Mouse (Mus musculus) forebrain, embryonic 15.5 days (tissue): ENCODE measurements around the gene Lnpep. TPM values are rescaled to one million over a fixed set of nuclear protein-coding genes. Genes with fewer than 3 reads are reported as not detected.
A peak's percentile ranks its signal among the peaks of the same experiment; 100 is the strongest.
"Not testable (repeated sequence)": the region's sequence is repeated elsewhere in the genome, so short reads cannot be mapped to it uniquely, and the experiment has no call there.

ENCODE experiments used
- ATAC-seq: fragments of 200-750 bp; cut with Nextera tagmentation; replicated peaks from 2 replicates; pipeline ENCODE4 v1.8.0; 2017; ENCODE audit warnings: mild to moderate bottlenecking, moderate TSS enrichment, moderate library complexity
- H3K27ac ChIP-seq: fragments of 300-500 bp; sonication (generic); replicated peaks from 2 replicates; pipeline ENCODE4 v1.5.1; 2015; ENCODE audit warnings: mild to moderate bottlenecking, inconsistent platforms
- H3K27me3 ChIP-seq: fragments of 300-500 bp; sonication (generic); 2 replicates; pipeline ENCODE4 v1.6.1; 2015; ENCODE audit warnings: inconsistent platforms
- H3K36me3 ChIP-seq: fragments of 300-500 bp; sonication (generic); 2 replicates; pipeline ENCODE4 v1.6.1; 2015; ENCODE audit warnings: mild to moderate bottlenecking, inconsistent platforms
- H3K4me1 ChIP-seq: fragments of 300-500 bp; sonication (generic); 2 replicates; pipeline ENCODE4 v1.6.1; 2015; ENCODE audit warnings: inconsistent platforms
- H3K4me2 ChIP-seq: fragments of 300-500 bp; sonication (generic); replicated peaks from 2 replicates; pipeline ENCODE4 v1.6.1; 2015; ENCODE audit warnings: mild to moderate bottlenecking, inconsistent platforms
- H3K4me3 ChIP-seq: fragments of 300-500 bp; sonication (generic); 2 replicates; pipeline ENCODE4 v1.5.1; 2015; ENCODE audit warnings: mild to moderate bottlenecking, inconsistent platforms
- H3K9ac ChIP-seq: fragments of 300-500 bp; sonication (generic); replicated peaks from 2 replicates; pipeline ENCODE4 v1.6.1; 2015; ENCODE audit warnings: mild to moderate bottlenecking, inconsistent platforms
- H3K9me3 ChIP-seq: fragments of 300-500 bp; sonication (generic); 2 replicates; pipeline ENCODE4 v1.6.1; 2016; ENCODE audit warnings: inconsistent platforms
- WGBS: fragments of 180-500 bp; shearing (Covaris S2); methylation state at CpG from one replicate; pipeline ENCODE4 v1.1.7; 2015; ENCODE audit warnings: mixed read lengths; 5-methylcytosine and 5-hydroxymethylcytosine counted together
- polyA plus RNA-seq: library from polyadenylated mRNA; unstranded; fragments of >200 nt; fragmentation: Nextera tagmentation; extraction: Ambion mirVana; gene quantifications from 2 replicates; pipeline ENCODE4 v1.2.1, GENCODE M21; 2015

Lnpep gene
- 9.6 and 11.0 TPM in 2 replicates for polyA plus RNA-seq

GRCm38 (mm10) chr17:17624957-17625586 is at the start of gene Lnpep:
Gene Lnpep (minus strand): TSS chr17:17625050.
- ATAC-seq, result peak; percentile 95
- H3K4me2 ChIP-seq, result peak within 1 kb of the TSS; percentile 67
- peaks cover 31% of the 10 kb centered on the region for H3K4me1 ChIP-seq
- no peaks in the 10 kb centered on the region for H3K36me3 ChIP-seq
- H3K9me3 ChIP-seq, result no peaks in the 10 kb centered on the region
- peak within 1 kb of the TSS; percentile 100 for H3K27ac ChIP-seq
- WGBS, result under 1% methylated on average over 44 of the region's 44 CpGs
- no peaks in the 10 kb centered on the region for H3K27me3 ChIP-seq
- peak within 1 kb of the TSS; percentile 97 for H3K9ac ChIP-seq
- H3K4me3 ChIP-seq, result peak within 1 kb of the TSS; percentile 97

- 15% methylated on average over 2 of the region's 2 CpGs for WGBS
- Histone ChIP-seq H3K36me3 (no peaks in the 10 kb centered on the region), H3K9ac (no peak overlapping the region), H3K27me3 (no peaks in the 10 kb centered on the region), H3K9me3 (no peaks in the 10 kb centered on the region), H3K27ac (no peak overlapping the region), H3K4me2 (no peak overlapping the region), H3K4me1 (peaks cover 7% of the 10 kb centered on the region), H3K4me3 (no peak overlapping the region)
- no peak for ATAC-seq
These were observed 31.0 kb upstream of the Lnpep start for GRCm38 (mm10) chr17:17655829-17656176.

- Histone ChIP-seq H3K27ac (no peak overlapping the region), H3K4me3 (no peak overlapping the region), H3K27me3 (no peaks in the 10 kb centered on the region), H3K36me3 (no peaks in the 10 kb centered on the region), H3K9ac (no peak overlapping the region), H3K4me1 (peaks cover 7% of the 10 kb centered on the region), H3K9me3 (no peaks in the 10 kb centered on the region), H3K4me2 (0 out of 2 replicates have a peak overlapping the region, but pooled peaks have one; percentile 2)
- 13% methylated on average over 10 of the region's 10 CpGs for WGBS
- ATAC-seq, result 0 out of 2 replicates have a peak, but pooled peaks have one; percentile 19
These were observed 30.4 kb upstream of the Lnpep start for GRCm38 (mm10) chr17:17654997-17655828.

- no peaks in the 10 kb centered on the region for H3K27me3 ChIP-seq
- no peak overlapping the region for H3K4me2 ChIP-seq
- no peak for ATAC-seq
- H3K9ac ChIP-seq, result no peak overlapping the region
- H3K36me3 ChIP-seq, result no peaks in the 10 kb centered on the region
- H3K4me3 ChIP-seq, result no peak overlapping the region
- 84% methylated on average over 4 of the region's 4 CpGs for WGBS
- no peaks in the 10 kb centered on the region for H3K9me3 ChIP-seq
- no peak overlapping the region for H3K27ac ChIP-seq
- peaks cover 7% of the 10 kb centered on the region for H3K4me1 ChIP-seq
These were observed 27.7 kb upstream of the Lnpep start for GRCm38 (mm10) chr17:17652570-17652969.

- peak; percentile 58 for ATAC-seq
- Histone ChIP-seq H3K4me2 (no peak overlapping the region), H3K9me3 (no peaks in the 10 kb centered on the region), H3K36me3 (no peaks in the 10 kb centered on the region), H3K9ac (no peak overlapping the region), H3K4me3 (no peak overlapping the region), H3K27me3 (no peaks in the 10 kb centered on the region), H3K4me1 (no peaks in the 10 kb centered on the region), H3K27ac (no peak overlapping the region)
- 3% methylated on average over 3 of the region's 3 CpGs for WGBS
These were observed 20.9 kb upstream of the Lnpep start for GRCm38 (mm10) chr17:17645738-17646137.

GRCm38 (mm10) chr17:17637387-17637786 is 12.5 kb upstream of the Lnpep start:
- no peaks in the 10 kb centered on the region for H3K9me3 ChIP-seq
- H3K4me2 ChIP-seq, result no peak overlapping the region
- no peak for ATAC-seq
- H3K36me3 ChIP-seq, result no peaks in the 10 kb centered on the region
- no peaks in the 10 kb centered on the region for H3K27me3 ChIP-seq
- WGBS, result 81% methylated on average over 3 of the region's 3 CpGs
- H3K4me1 ChIP-seq, result no peaks in the 10 kb centered on the region
- H3K27ac ChIP-seq, result no peak overlapping the region
- H3K9ac ChIP-seq, result no peak overlapping the region
- no peak overlapping the region for H3K4me3 ChIP-seq

- H3K36me3 ChIP-seq, result no peaks in the 10 kb centered on the region
- no peak overlapping the region for H3K27ac ChIP-seq
- 36% methylated on average over 3 of the region's 3 CpGs for WGBS
- no peaks in the 10 kb centered on the region for H3K4me1 ChIP-seq
- no peak overlapping the region for H3K9ac ChIP-seq
- H3K4me3 ChIP-seq, result no peak overlapping the region
- H3K9me3 ChIP-seq, result no peaks in the 10 kb centered on the region
- H3K4me2 ChIP-seq, result no peak overlapping the region
- no peaks in the 10 kb centered on the region for H3K27me3 ChIP-seq
- no peak for ATAC-seq
These were observed 11.3 kb upstream of the Lnpep start for GRCm38 (mm10) chr17:17636147-17636546.

- 93% methylated on average over 2 of the region's 2 CpGs for WGBS
- H3K9me3 ChIP-seq, result no peaks in the 10 kb centered on the region
- H3K36me3 ChIP-seq, result no peaks in the 10 kb centered on the region
- no peaks in the 10 kb centered on the region for H3K4me1 ChIP-seq
- H3K4me3 ChIP-seq, result no peak overlapping the region
- no peak overlapping the region for H3K4me2 ChIP-seq
- H3K9ac ChIP-seq, result no peak overlapping the region
- H3K27ac ChIP-seq, result no peak overlapping the region
- ATAC-seq, result no peak
- H3K27me3 ChIP-seq, result no peaks in the 10 kb centered on the region
These were observed 9.2 kb upstream of the Lnpep start for GRCm38 (mm10) chr17:17634033-17634432.

- Histone ChIP-seq H3K4me1 (no peaks in the 10 kb centered on the region), H3K4me2 (no peak overlapping the region), H3K9me3 (no peaks in the 10 kb centered on the region), H3K27ac (no peak overlapping the region), H3K9ac (no peak overlapping the region), H3K27me3 (no peaks in the 10 kb centered on the region), H3K4me3 (no peak overlapping the region), H3K36me3 (no peaks in the 10 kb centered on the region)
- no peak for ATAC-seq
These were observed 7.1 kb upstream of the Lnpep start for GRCm38 (mm10) chr17:17631985-17632384.

GRCm38 (mm10) chr17:17628237-17628879 is 3.5 kb upstream of the Lnpep start:
- H3K9me3 ChIP-seq, result not testable (repeated sequence)

GRCm38 (mm10) chr17:17627558-17627957 is 2.7 kb upstream of the Lnpep start:
- Histone ChIP-seq H3K4me1 (peaks cover 18% of the 10 kb centered on the region), H3K27me3 (no peaks in the 10 kb centered on the region), H3K36me3 (no peaks in the 10 kb centered on the region), H3K4me3 (no peak overlapping the region), H3K27ac (no peak overlapping the region), H3K9me3 (no peaks in the 10 kb centered on the region), H3K9ac (no peak overlapping the region), H3K4me2 (no peak overlapping the region)
- 91% methylated on average over 2 of the region's 2 CpGs for WGBS
- ATAC-seq, result no peak

More at GRCm38 (mm10) chr17:17628237-17628879, 3.5 kb upstream of the Lnpep start:
- not testable (repeated sequence) for ATAC-seq, H3K36me3 ChIP-seq, H3K9ac ChIP-seq, H3K27ac ChIP-seq, H3K27me3 ChIP-seq, H3K4me3 ChIP-seq, H3K4me2 ChIP-seq
- 88% methylated on average over 7 of the region's 7 CpGs for WGBS
- peaks cover 11% of the 10 kb centered on the region for H3K4me1 ChIP-seq
